Mouse (Mus musculus) brain, embryonic 14.5 days (tissue): ENCODE results near the gene Krt23. TPM values are rescaled to one million over a fixed set of nuclear protein-coding genes. Genes with fewer than 3 reads are reported as not detected.

Experiments
- DNase-seq: peaks from one replicate; pipeline ENCODE4 v3.0.0-alpha.2; 2011; ENCODE audit warnings: low read depth
- CTCF ChIP-seq: fragments of 200-500 bp; IDR thresholded peaks from 2 replicates; pipeline ENCODE4 v1.5.1; 2012; ENCODE audit warnings: inconsistent platforms, mild to moderate bottlenecking, moderate library complexity, borderline replicate concordance; ENCODE audit not compliant: insufficient read depth, insufficient read length; ENCODE audit errors: extremely low read depth
- POLR2A ChIP-seq: fragments of 200-500 bp; IDR thresholded peaks from 2 replicates; pipeline ENCODE4 v1.6.1; 2012; ENCODE audit warnings: mild to moderate bottlenecking, inconsistent platforms, borderline replicate concordance; ENCODE audit not compliant: poor library complexity, insufficient read depth, insufficient read length, severe bottlenecking; ENCODE audit errors: extremely low read depth
- polyA plus RNA-seq: library from polyadenylated mRNA; depleted of rRNA; stranded (reverse); fragments of >200 nt; gene quantifications from 2 replicates; pipeline ENCODE4 v1.2.3, GENCODE M21; 2012; rRNA removed

Gene Krt23
- polyA plus RNA-seq, 1 experiment: not detected

DNA sequence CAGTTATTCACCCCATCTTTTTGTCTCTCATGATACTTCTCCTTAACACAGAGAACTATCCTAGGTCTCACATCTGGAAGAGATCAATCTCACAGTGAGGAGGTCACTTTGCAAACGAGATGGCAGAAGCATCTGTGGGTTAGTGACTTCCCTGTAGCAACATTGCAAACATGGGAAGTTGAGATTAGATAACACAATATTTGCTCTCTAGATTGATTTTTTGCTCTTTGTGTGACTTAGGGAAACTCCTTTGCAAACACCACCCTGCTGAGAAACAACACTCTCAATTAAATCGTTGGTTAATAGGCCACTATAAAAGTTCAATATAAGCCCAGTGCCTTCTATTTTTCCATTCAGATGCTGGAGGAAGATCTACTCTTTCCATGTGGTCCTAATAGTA, 44.2 kb downstream of the Krt23 start:
- TF ChIP-seq POLR2A: no peak
- no peak for TF ChIP-seq CTCF
- DNase-seq: no peak

DNA sequence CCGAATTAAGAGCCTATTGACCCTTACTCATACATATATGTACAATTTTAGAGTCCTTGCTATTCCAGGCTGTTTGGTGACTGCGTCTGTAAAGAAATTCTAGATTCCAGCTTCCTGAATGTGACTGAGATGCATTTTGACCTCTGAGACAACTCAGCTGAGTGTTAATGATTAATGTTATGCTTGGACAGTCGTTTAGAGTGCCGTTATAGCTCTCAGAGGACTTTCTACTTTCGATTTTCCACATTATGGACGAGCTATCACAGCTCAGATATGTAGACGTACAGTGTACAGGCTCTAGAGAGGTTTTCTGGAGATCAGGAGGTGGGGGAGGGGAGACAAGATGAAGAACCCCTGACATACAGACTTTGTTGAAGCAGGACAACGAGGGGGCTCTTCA, 51.7 kb downstream of the Krt23 start:
- TF ChIP-seq POLR2A: no peak
- TF ChIP-seq CTCF: no peak
- DNase-seq: no peak

DNA sequence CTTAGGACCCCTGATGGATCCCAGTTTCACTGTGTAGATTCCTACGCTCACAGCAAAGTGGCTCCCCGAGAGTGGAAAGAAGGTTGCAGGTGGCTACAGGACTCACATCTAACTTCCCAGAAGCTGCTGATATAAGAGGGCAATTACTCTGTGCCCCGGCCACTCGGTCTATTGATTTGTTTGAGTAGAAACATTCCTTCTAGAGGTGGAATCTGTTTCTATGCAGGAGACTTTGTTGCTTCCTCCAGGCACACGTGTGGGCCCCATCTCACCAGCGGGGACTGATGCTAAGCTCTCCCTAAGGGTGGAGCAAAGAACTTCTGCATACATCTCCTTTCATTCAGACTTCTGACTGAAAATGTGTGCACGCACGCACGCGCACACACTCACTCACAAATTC, 53.5 kb downstream of the Krt23 start:
- no peak for DNase-seq
- no peak for TF ChIP-seq POLR2A
- TF ChIP-seq CTCF: no peak

DNA sequence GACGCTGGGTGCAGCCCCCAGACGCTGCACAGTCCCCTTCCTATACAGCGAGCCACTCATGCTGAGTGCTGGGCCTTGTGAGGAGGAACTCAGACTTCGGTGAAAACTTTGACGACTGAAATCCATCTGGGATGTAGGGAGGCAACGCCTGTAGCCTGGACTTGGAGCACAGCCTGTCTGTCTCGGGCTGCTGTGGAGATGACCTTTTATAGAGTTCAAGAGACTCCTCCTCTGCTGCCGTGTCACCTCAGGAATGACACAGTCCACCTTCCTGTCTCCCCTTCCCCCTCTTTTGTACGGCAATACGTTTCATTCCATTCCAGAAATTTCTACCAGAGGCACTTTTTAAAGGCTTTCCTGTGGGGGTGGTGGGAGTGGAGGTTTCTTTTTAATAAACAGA, 55.0 kb downstream of the Krt23 start, which contains the start of gene Krt20:
TSS of gene Krt20 (minus strand) at position 179 of the 400 bp plus-strand sequence.
- DNase-seq: no peak
- TF ChIP-seq CTCF: no peak
- TF ChIP-seq POLR2A: no peak

DNA sequence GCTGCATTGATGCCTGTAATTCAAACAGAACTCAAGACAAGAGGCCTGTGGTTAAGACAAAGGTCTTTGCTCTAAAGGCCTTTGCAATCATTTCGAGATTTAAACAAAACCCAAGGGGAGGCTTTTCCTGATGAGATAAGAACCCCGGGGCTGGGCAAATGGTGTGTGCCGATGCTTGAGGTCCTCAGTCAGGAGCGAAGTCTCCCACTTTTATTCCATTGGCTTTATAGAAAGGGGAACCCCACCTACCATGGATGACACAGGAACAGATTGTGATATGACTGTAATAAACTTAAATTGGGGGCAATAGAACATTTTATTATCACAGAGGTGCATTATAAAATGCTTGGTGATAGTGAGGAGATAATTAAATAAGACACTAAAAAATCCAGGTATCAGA, 56.3 kb downstream of the Krt23 start:
- TF ChIP-seq CTCF (no peak), POLR2A (no peak)
- DNase-seq: no peak

DNA sequence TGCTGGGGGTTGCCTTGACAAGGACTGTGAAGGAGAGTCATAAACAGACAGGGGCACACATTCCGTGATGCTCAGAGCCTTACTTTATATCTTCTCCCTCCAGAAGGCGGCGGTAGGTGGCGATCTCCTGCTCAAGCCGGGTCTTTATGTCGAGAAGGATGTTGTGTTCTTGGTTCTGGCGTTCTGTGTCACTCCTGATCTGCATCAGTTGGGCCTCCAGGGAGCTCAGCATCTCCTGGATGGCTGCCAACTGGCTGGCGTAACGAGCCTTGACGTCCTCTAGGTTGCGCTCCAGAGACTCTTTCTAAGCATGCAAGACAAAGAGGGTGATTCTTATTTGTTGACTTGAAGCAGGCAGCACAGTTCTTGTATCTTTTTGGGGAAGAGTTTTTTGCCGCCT, 62.3 kb downstream of the Krt23 start:
- peak; percentile 85 for DNase-seq

More for the DNA sequence above, 62.3 kb downstream of the Krt23 start:
- peak; percentile 28; the same call in 1 of the 2 replicates for TF ChIP-seq CTCF
- TF ChIP-seq POLR2A: no peak

Other genes starting within 250 kb of the Krt23 start
- gene Krt222, start 249.1 kb downstream of the Krt23 start, polyA plus RNA-seq: 1.4 and 2.9 TPM in 2 replicates
- gene Krt24, start 207.9 kb downstream of the Krt23 start, polyA plus RNA-seq: 0.08 TPM in 1 of 2 replicates, not detected in the other
- gene Krt25, start 170.2 kb downstream of the Krt23 start, polyA plus RNA-seq: 0.04 and 0.05 TPM in 2 replicates
- 0.06 and 0.08 TPM in 2 replicates for gene Krt26, start 155.2 kb downstream of the Krt23 start, polyA plus RNA-seq
- gene Krt27, start 142.0 kb downstream of the Krt23 start, polyA plus RNA-seq: 0.05 TPM in 1 of 2 replicates, not detected in the other
- 0.23 and 0.25 TPM in 2 replicates for gene Krt28, start 118.2 kb downstream of the Krt23 start, polyA plus RNA-seq
- 11.9 and 20.0 TPM in 2 replicates for gene Krt10, start 103.8 kb downstream of the Krt23 start, polyA plus RNA-seq
- 0.04 and 0.05 TPM in 2 replicates for gene Krt12, start 70.9 kb downstream of the Krt23 start, polyA plus RNA-seq
- 0.14 TPM in 1 of 2 replicates, not detected in the other for gene Krt20, start 55.0 kb downstream of the Krt23 start, polyA plus RNA-seq
- gene Krt39, start 28.2 kb upstream of the Krt23 start, polyA plus RNA-seq: not detected in 2 replicates
- not detected in 2 replicates for gene Krt40, start 50.0 kb upstream of the Krt23 start, polyA plus RNA-seq
- not detected in 2 replicates for gene Krtap3-3, start 57.7 kb upstream of the Krt23 start, polyA plus RNA-seq
- not detected in 2 replicates for gene Krtap3-2, start 63.7 kb upstream of the Krt23 start, polyA plus RNA-seq
- not detected in 2 replicates for gene Gm11939, start 66.3 kb upstream of the Krt23 start, polyA plus RNA-seq
- not detected in 2 replicates for gene Krtap3-1, start 73.5 kb upstream of the Krt23 start, polyA plus RNA-seq
- gene Krtap1-5, start 87.9 kb upstream of the Krt23 start, polyA plus RNA-seq: not detected in 2 replicates
- not detected in 2 replicates for gene Krtap1-4, start 90.5 kb upstream of the Krt23 start, polyA plus RNA-seq
- gene Krtap1-3, start 98.2 kb upstream of the Krt23 start, polyA plus RNA-seq: not detected in 2 replicates
- not detected in 2 replicates for gene Krtap9-3, start 105.0 kb upstream of the Krt23 start, polyA plus RNA-seq
- gene Gm11938, start 110.2 kb upstream of the Krt23 start, polyA plus RNA-seq: not detected in 2 replicates
- not detected in 2 replicates for gene Gm11937, start 117.1 kb upstream of the Krt23 start, polyA plus RNA-seq
- not detected in 2 replicates for gene Krtap2-4, start 121.7 kb upstream of the Krt23 start, polyA plus RNA-seq
- gene Gm11562, start 127.3 kb upstream of the Krt23 start, polyA plus RNA-seq: not detected in 2 replicates
- gene Krtap4-1, start 135.1 kb upstream of the Krt23 start, polyA plus RNA-seq: not detected in 2 replicates
- not detected in 2 replicates for gene Krtap4-2, start 141.9 kb upstream of the Krt23 start, polyA plus RNA-seq
- gene Krtap4-7, start 151.0 kb upstream of the Krt23 start, polyA plus RNA-seq: not detected in 2 replicates
- not detected in 2 replicates for gene Gm11555, start 157.1 kb upstream of the Krt23 start, polyA plus RNA-seq
- gene Gm11563, start 165.8 kb upstream of the Krt23 start, polyA plus RNA-seq: not detected in 2 replicates
- gene Krtap4-6, start 172.8 kb upstream of the Krt23 start, polyA plus RNA-seq: not detected in 2 replicates
- not detected in 2 replicates for gene Gm14190, start 197.6 kb upstream of the Krt23 start, polyA plus RNA-seq
- gene Gm14180, start 241.2 kb upstream of the Krt23 start, polyA plus RNA-seq: not detected in 2 replicates